Mouse (Mus musculus): ENCODE data around the gene Mrpl36.

Gene Mrpl36

DNA sequence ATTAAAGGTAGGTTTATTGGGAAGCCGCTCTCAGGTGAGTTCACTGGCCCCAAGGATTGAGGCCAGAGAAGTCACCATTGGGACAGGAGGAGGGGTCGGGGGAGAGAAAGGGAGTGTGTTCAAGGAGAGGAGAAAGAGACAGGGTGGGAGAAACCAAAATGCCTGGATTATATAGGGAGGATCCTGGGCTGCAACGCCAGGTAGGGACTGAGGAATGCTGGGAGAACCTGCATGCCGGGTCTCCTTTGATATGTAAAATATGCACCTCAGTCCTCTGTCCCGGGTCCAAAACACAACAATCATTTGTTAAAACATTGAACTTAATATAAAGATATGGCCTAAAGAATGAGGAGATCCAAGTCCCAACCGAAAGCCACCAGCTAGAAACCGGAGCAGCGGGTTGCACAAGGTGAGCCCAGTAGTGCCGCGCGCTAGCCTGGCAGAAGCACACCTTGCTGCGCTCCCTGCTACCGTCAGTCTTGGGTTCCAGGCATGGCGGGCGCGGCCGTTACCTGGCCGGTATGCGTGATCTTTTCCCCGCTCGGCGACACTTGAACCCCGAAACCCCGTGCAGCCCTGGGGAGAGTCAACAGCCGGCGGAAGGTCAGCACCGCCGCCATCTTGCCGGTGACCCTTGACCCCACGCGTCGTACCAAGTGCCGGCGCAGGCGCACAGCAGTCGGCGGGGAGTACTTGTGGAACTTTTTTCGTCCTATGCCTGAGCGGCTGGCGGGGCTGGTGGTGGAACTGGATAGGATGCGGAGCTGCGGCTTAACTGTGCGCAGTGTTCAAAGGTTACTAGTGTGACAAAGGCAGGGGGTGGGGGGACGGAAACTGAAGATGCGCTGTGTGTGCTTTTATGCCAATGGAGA, at the start of gene Mrpl36, which contains the start of gene Ndufs6:
Mrpl36 (plus strand) TSS at position 687 of the 872 bp plus-strand sequence.
Ndufs6 (minus strand) TSS at position 716 of the 872 bp plus-strand sequence.
- DNase-seq: peak; percentile 84 to 90

DNA sequence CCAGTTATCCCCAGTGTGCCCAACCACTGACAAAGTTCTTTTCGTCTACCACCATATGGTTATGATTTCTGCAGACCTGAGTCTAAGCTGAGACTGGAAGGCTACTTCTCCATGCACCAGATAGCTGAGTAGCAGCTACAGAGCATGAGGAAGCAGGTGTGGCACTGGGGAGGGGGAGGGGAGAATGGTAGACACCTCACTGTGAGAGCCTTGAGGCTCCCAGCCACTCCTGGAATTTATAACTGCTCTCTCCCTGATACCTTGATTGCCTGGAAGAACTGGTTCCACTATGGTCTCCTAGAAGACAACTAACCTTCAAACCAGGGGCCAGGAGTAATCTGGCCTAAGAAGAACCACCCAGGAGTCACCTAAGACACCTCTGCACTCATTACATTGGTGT, 49.1 kb upstream of the Mrpl36 start:
- no peak for DNase-seq

DNA sequence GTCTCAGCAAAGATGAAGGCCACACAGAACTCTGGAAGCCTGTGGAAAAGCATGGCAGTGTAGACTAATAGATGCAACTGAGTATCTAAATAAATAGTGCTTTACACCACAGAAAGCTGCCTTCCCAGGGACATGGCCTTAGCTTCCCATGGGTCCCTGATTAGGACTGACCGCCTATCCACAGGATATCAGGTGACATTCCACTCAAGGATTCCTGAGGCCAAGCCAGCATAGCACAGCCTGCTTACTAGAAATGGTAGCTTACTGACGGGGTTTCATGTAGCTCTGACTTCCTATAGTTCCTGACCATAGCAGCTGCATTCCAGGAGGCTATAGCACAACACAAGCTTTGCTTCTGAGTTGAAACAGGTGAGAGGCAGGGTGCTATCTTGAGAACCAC, 45.9 kb upstream of the Mrpl36 start:
- no peak for DNase-seq

DNA sequence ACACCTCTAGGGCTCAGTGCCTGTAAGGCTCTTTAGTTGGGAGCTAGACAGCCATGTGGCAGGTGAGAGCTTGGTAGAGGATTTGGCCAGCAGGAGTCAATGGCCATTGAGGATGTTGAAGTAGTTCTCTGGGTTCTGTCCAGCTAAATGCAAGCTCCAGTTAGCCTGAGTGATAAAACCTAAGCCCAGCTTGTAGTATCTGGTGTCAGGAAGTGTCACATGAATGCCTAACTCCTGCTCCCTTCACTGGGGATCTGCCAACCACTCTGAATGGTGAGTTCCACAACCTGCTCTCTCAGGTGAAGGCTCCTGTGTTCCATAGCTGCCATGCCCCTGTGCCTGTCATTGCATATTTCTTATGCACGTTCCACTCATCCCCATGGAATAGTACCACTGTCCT, 44.8 kb upstream of the Mrpl36 start:
- DNase-seq: no peak

DNA sequence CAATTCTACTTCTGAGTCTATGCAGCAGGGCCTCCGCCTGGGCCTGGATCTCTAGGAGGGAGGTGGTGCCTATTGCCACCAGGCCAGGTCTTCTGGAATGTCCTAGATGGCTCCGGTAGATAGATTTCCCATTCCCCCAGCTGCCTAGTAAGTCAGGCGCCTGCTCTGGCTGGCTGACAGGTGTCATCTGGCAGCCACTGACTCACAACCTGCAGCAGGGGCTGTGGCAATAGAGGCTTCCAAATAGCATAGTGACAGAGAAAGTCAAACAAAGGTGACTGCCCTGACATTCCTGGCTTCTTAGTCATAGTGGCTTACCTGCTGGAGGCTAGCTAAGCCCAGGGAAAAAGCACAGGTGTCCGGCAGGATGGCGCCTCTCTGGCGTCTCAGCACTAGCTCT, 38.1 kb upstream of the Mrpl36 start:
- no peak for DNase-seq

DNA sequence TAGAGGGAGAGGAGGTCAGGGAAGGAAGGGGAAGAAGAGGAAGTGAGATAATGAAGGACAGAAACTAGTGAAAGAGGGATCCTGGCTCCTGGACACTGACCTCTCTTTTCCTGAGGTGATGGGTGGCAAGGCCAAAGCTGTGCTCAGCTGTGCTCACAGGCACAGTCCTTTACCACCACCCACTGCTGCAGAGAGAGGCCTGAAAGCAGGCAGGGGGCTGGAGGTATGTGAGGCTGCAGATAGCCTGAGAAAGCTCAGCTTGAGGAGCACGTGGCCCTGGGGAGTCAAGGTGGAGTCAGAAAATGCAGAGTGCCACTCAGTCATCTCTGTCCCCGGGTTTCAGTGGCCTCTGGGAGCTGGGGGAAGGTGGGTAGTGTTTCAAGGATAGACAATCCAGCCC, 37.2 kb upstream of the Mrpl36 start:
- DNase-seq: no peak

DNA sequence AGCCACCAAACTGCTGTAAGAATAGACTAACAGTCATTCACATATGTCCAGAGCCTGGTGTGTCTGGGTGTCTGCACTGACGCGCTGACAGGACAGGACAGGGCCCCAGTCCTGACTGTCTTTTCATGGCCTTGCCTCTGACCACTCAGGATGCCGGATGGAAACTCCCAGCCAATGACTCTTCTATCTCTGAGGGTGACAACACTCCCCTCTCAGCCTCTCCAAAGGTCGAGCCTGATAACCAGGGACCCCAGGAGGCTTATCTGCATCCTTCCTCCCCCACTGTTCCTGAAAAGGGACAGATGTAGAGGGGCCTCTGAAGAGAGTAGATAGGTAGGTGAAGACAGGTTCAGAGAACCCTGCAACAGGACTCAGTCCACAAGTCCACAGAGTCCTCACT, 29.6 kb upstream of the Mrpl36 start:
- DNase-seq: no peak

DNA sequence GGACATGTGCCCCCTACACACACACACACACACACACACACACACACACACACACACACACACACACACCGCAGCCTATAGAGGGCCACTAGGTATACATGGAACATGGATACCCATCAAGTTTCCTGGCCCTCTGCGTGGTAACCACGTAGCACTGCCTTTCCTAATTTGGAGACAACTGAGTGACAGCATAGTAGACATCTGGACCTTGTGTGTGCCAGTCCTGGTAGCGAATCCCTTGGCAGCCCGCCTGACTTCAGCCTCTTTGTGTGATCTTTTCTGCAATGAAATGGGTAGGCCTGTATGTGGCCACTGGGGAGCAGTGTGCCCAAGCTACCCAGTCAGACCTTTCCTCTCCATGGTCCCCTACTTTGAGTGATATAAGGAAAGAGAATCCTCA, 29.0 kb upstream of the Mrpl36 start:
- no peak for DNase-seq

DNA sequence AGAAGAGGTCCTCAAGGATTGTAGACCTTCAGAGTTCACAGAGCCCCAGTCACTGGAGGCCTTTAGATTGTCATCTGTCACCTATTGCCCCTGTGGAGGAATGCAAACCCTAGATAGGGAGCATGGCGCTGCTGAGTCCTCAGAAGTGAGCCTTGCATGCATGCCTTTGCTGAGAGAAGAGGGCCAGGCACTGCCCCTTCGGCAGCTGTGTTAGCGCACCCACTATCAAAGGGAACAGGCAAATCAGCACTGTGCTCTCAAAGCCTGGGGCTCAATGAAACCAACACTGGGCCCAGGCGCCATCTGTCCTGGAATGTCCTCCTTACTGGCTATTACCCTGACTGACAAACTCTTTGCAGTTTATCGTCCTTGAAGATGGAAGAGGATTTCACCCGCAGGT, 23.6 kb upstream of the Mrpl36 start:
- no peak for DNase-seq

DNA sequence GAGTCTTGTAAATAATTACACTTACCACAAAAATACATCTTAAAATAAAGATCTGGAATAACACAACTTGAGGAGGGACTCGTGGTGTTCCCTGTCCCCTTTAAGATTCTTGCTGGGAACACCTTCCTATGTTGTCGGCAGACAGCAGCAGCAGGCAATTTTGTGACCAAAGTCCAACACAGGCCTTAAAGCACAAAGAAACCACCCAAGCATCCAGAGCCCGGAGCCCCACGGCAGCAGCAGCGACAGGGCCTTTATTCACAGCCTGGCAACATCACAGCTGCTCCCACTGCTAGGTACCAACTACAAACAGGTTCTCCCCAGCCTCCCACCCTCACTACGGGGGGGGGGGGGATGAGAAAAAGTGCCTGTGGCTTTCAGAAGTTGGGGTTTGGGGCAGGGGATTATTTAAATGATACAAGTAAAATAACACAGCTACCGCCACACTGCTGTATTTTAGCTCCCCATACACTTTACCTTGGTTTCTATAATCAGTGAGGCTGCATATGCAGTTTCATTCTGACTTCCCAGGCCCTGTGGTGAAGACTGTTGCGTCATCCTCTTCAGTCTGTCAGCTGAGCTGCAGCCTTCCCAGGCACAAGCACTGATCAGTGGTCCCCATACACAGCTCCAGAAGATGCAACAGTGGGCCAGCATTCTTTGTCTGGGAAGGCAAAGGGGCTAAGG, 22.8 kb upstream of the Mrpl36 start:
- no peak for DNase-seq

DNA sequence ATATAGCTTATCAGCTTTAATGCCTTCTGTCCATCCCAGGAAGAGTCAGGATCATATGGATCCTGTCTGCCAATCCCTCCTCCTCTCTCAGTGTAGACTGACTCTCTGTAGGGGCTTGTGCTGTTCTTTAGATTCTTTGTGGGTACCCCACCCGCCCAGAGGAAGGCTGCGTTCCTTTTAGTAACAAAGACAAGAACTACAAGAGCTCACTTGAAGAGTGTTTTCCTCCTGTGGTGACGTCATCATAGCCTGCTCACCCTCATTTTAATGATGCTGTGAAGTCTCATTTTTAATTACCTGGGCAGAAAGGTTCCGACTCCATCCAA, 22.3 kb upstream of the Mrpl36 start:
- DNase-seq: no peak

DNA sequence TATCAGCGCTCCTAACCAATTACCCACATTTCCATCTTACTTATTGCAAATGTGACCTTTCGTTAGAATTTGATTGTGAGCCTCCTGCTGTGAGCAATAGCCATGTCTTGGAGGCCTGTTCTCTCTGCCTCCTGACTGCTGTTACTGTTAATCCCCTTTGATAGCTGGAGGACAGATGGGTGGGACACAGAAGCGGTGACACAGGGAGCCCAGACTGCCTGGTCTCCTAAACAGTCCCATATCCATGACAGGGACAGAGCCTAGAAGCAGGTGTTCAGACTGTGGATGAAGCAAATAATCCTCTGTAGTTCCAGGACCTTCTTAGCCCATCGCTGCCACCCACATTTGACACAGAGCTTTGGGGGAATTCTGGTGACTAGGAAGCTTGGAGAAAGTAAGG, 21.9 kb upstream of the Mrpl36 start:
- no peak for DNase-seq

DNA sequence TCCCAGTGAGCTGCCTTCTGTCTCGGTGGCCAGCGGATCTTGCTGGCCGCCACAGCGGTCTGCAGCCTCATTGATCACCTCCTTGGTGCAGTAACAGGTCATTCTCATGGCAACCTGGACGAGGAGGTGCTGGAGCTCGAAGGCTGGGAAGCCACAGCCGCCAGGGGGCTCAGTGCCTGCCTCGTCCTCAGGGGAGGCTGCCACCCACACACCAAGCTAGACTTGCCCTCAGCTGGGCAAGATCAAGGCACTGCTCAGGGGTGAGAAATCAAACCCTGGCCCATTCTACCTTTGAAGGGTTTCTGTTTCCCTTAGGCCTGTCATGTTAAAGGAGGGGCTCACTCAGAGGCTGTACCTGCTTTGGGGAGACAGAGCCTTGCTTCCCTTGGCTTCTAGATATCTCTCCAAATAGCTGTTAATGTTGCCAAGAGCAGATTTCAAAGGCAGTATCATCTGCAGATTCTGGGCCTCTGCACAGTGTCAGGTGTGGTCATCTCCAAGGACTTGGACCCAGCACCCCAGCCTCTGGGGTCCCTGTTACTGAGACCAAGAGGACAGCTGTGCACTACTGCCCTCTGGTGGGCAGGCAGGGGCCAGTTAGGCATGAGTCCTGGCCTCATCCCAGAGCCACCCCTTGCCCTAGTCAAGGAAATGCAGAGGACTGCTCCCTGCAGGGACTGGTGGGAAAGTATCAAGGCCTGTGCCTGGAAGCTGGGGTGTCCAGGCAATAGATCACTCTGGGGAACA, 18.0 kb upstream of the Mrpl36 start:
- peak in 1 of 2 experiments; percentile 44 for DNase-seq

DNA sequence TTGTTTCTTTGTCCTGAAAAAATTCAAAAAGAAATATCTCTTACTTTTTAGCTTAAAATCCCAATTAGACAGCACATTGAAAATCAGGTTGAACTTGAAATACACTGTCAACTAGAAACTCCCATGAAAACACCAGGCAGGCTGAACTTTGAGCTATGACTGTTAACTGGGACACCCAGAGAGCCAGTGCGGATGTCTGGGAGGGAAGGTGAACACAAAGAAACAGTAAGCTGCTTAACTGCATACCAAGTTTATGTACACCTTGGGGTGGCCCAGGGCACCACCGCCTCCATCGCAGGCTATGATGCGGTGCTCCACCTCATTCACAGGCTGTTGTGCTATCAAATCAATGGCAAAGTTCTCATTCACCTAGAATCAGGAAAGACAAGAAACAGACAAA, 8.3 kb upstream of the Mrpl36 start:
- DNase-seq: no peak

DNA sequence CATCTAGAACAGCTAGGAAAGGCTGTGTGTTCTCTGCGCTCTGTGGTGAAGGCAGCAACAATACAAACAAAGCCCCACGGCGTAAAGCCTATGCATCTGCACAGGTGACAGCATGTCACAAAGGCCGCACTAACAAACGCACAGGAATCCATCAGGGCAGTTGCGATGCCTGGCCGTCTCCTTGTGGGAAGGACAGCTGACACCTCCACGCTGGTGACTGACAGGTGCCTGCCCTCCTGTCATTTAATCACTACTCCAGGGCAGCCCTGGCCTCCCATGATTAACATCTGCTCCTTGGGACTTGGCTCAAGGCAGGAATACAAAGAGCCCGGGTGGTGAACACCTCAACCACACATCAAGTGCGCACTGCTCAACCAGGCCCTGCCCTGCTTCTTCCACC, 5.7 kb upstream of the Mrpl36 start:
- no peak for DNase-seq

DNA sequence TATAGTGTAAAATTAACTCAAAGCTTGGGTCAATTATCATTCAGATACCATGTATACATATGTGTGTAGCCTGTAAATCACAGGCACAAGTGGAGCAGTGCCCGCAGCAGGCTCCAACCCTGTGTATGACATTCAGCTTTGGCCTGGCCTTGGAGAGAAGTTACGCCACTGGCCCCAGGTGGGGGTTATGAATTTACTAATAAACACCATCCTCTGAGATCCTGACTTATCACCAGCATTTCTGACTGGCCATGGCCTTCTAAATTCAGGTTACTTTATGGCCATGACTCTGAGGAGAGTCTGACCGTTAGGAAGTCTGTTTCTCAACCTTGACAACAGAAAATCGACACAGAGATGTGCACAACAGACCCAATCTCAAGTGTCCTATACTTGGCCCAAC, 4.9 kb upstream of the Mrpl36 start:
- DNase-seq: no peak

DNA sequence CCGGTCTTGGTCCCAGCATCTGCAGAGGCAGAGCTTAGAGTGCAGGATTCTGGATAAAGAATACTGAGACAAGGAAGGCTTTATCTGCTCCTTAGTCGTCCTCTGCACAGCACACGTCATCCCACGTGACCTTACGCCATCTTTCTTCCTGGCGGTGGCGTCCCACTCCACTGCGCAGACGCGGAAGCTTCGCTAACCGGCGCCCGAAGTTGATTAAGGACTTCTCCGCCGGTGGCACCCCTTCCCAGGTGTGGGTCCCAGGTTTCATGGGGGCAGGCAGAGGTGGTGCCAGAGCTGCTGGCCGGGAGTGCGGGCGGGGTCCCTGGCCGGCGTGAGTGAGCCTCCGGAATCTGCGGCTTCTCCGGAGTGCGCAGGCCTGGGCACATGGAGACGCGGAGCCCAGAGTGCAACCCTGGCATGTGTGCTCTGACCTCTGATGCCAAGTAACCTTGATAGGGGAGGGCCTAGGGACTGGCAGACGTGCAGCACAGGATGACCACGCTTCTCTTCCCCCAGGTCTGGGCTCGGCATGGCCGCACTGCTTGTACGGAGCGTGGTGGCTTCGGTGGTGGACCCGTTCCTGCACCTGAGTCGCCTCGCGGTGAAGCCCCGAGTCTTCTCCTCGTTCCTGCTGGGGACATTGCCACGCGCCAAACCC, 2.7 kb downstream of the Mrpl36 start:
- peak; percentile 75 to 90 for DNase-seq

DNA sequence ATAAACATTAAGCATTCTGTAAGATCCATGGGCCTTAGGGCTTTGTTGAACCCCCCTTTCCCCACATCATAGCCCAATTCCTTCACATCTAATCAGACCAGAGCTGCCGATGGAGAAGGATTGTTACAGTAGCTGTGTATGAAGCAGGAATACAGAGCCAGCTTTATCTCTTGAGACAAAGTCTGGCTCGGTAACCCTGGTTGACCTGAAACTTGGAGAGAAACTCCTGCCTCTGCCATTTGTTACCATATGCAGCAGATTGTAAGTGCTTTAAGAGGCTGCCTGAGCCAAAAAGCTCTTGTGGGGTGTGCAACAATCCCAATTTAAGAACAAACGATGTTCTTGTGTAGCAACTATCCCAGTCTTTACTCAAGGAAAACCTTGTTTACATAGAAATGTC, 3.4 kb downstream of the Mrpl36 start:
- DNase-seq: no peak

DNA sequence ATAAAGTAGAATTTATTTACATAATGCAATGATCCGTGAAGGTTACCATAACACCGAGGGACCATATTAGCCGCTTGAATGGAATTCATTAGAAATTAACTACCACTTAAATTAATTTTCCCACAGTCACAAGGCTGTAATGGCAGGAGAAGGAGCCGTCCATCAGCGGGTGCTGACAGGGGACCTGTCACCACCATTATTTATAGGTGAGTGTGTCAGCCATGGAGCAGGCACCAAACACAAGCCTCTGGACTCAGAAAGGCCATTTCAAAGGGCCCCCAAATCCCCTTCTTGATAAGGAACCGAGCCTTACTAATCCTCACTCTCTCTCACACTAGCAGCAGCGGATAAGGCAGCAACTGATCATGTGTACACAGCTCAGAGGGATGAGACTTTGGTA, 8.4 kb downstream of the Mrpl36 start:
- no peak for DNase-seq

DNA sequence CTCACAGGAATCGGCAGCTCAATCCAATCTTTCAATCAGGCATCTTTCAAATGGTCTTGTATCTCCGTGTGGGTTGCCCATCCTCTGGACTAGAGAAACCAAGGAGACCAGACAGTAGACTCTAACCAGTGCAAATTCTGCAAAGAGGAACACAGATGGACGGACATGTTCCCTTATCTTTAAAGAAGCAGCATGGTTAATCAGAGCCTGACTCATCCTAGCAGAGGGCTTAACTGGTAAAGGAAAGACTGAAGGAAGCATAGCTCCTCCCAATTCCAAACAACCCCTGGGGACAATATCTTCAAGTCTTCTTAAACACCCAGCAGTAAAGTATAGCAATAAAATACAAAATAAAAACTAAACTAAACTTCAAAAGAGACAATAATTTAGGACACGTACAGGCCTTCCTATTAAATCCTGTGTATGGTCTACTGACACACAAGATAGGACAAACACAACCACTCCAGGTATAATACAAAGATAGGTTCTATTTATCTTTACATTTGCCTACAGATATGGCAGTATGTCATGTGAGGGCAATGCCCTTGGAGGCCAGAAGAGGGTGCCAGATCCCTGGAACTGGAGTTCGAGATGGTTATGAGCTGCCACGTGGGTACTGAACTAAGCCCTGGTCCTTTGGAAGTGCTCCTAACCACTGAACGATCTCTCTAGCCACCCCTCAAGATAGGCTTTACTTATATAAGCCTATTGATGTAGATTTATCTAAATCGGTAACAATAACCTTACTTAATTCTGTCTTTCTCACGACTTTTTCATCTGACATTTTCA, 17.0 kb downstream of the Mrpl36 start:
- no peak for DNase-seq

DNA sequence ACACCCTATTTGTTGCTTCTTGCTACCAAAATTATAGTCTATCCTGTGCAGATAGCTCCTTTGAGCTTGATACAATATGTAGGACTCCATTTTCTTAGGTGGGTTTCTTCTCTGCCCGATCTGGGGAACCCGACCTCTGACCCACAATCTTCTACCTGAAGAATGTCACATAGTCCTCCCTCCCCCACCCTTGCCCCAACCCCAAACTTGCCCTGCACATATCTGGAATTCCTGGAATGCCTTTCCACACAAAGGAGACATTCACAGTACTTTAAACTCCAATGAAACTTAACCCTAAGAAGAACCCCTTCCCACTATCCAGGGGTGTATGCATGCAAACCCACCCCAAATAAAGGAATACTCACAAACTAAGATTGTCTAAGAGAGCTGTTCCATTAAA, 17.8 kb downstream of the Mrpl36 start:
- no peak for DNase-seq

DNA sequence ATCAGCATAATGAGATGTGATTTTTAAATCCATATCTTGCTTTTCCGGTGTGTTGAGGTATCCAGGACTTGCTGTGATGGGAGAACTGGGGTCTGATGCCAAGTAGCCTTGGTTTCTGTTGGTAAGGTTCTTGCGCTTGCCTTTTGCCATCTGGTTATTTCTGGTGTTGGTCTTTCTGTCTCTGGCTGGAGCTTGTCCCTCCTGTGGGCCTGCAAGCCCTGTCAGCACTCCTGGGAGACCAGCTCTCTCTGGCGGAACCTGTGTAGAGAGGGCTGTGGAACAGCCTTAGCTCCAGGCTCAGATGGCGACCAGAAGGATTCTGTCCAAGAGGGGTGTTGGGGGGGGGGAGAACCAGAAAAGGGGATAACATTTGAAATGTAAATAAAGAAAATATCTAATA, 18.4 kb downstream of the Mrpl36 start:
- DNase-seq: no peak
